21 mouse cellular contexts compared by ENCODE assay signal in genomic region chr9:22515076-22515475, GRCm38 (mm10). TPM values are rescaled to one million over a fixed set of nuclear protein-coding genes. Genes with fewer than 3 reads are reported as not detected.
A peak's percentile ranks its signal among the peaks of the same experiment; 100 is the strongest.
DNase-seq lines count a peak whose midpoint lies in the region; TF ChIP-seq lines count a peak whose summit lies in the region.
"Had no signal": no experiment of that assay in that cellular context is flagged by ENCODE, and none has a peak within 500 bp of the region (broad histone marks: within the 10 kb centered on the region; RNA-seq: fewer than 3 reads in every experiment).

No protein-coding gene starts in this region.

- no peaks in the 10 kb centered on the region for H3K9me3 ChIP-seq in heart, embryonic 10.5 days
- H3K9me3 ChIP-seq in MEL (replicated peaks; ENCODE audit: insufficient read depth, low read length) = no peaks in the 10 kb centered on the region
- H3K9me3 ChIP-seq: G1E had no signal

- 86% methylated on average over 4 of the region's 4 CpGs for WGBS in heart, embryonic 10.5 days

- peak; percentile 55 for DNase-seq in heart, adult 11 months
- no peak for DNase-seq in heart, embryonic 10.5 days (ENCODE audit: low spot score)
- peak; percentile 60 for DNase-seq in MEL (ENCODE audit: low read depth, low spot score)
- peak; percentile 25 for DNase-seq in c-Kit-positive CD71-positive TER-119-negative erythroid progenitor cells, embryonic 14.5 days (ENCODE audit: low read depth)
- no peak for DNase-seq in left cerebral cortex, postnatal 14 days (ENCODE audit: low spot score in 2 of 2)
- DNase-seq in thymus, postnatal 36 days = no peak
- DNase-seq: adrenal gland, adult 2 months; adrenal gland, adult 8-10 months; adrenal gland, postnatal 10 days; adrenal gland, postnatal 14 days; adrenal gland, postnatal 25 days; adrenal gland, postnatal 36 days; B cell, adult 2 months; cerebellum, adult 11 months; cerebellum, adult 11-12 months; cerebellum, adult 18-20 months; cerebellum, adult 2 months; cerebellum, adult 8-10 months had no signal

- no peaks in the 10 kb centered on the region for H3K4me1 ChIP-seq in heart, embryonic 10.5 days
- H3K4me1 ChIP-seq in MEL (ENCODE audit: control insufficient read depth in 1 of 2, insufficient read depth in 2 of 2, low read length in 2 of 2) = peaks cover 0 to 8% of the 10 kb centered on the region in 2 experiments; a peak in 1 of 4 replicates

- TF ChIP-seq EP300 in MEL (IDR thresholded peaks at IDR 0.05; ENCODE audit: low read depth in 1 of 2, low read length in 2 of 2) = peak in 1 of 2 experiments; percentile 36; a peak in 2 of 4 replicates

- H3K27me3 ChIP-seq in heart, embryonic 10.5 days (ENCODE audit: insufficient read depth, poor library complexity, severe bottlenecking) = no peaks in the 10 kb centered on the region
- H3K27me3 ChIP-seq in MEL (ENCODE audit: control insufficient read depth in 1 of 2, insufficient read depth in 2 of 2, low read length in 2 of 2) = no peaks in the 10 kb centered on the region
- H3K27me3 ChIP-seq: CH12.LX, Patski had no signal

- no peak overlapping the region for H3K27ac ChIP-seq in heart, embryonic 10.5 days
- no peak overlapping the region for H3K27ac ChIP-seq in MEL (ENCODE audit: control insufficient read depth, low read depth, low read length)

- no peaks in the 10 kb centered on the region for H3K36me3 ChIP-seq in heart, embryonic 10.5 days
- H3K36me3 ChIP-seq in MEL (ENCODE audit: control insufficient read depth in 1 of 2, insufficient read depth in 2 of 2, low read length in 2 of 2) = peaks cover 0 to 8% of the 10 kb centered on the region in 2 experiments; a peak in 2 of 4 replicates

- H3K9ac ChIP-seq in MEL (ENCODE audit: control insufficient read depth, low read depth, low read length, poor library complexity, severe bottlenecking) = no peak overlapping the region

- no peak overlapping the region for H3K4me3 ChIP-seq in heart, embryonic 10.5 days
- no peak overlapping the region for H3K4me3 ChIP-seq in MEL (ENCODE audit: control insufficient read depth in 1 of 2, insufficient read depth in 1 of 2, low read depth in 2 of 2, low read length in 2 of 2)

- H3K79me2 ChIP-seq in MEL (ENCODE audit: control insufficient read depth, insufficient read depth, low read length, poor library complexity) = no peaks in the 10 kb centered on the region

- intact Hi-C loops in left cerebral cortex, postnatal 14 days (cut with DNase I) = no loop called here

- TF ChIP-seq CTCF in MEL (IDR thresholded peaks at IDR 0.05 in 2 of 3, conservative IDR thresholded peaks at IDR 0.05 in 1 of 3; ENCODE audit: control insufficient read depth in 1 of 3, insufficient read depth in 1 of 3, low read depth in 2 of 3, low read length in 3 of 3, poor library complexity in 1 of 3, severe bottlenecking in 1 of 3) = no peak

- TF ChIP-seq POLR2A in MEL (IDR thresholded peaks at IDR 0.05; ENCODE audit: control insufficient read depth in 1 of 2, insufficient read depth in 1 of 2, low read depth in 1 of 2, low read length in 2 of 2, poor library complexity in 1 of 2) = no peak

- no peak for TF ChIP-seq RAD21 in MEL (IDR thresholded peaks at IDR 0.05; ENCODE audit: low read depth, low read length)

TF ChIP-seq in MEL, 35 proteins besides CTCF, POLR2A, EP300 and RAD21:
- TF ChIP-seq POLR2AphosphoS2 (IDR thresholded peaks at IDR 0.05; ENCODE audit: low read length) = no peak
- TF ChIP-seq USF1 (IDR thresholded peaks at IDR 0.05; ENCODE audit: low read depth, low read length) = no peak
- TF ChIP-seq ZNF384 (IDR thresholded peaks at IDR 0.05; ENCODE audit: low read depth, low read length) = no peak
- peak; percentile 59 for TF ChIP-seq TAL1 (IDR thresholded peaks at IDR 0.05; ENCODE audit: low read length)
- no peak for TF ChIP-seq MAZ (IDR thresholded peaks at IDR 0.05; ENCODE audit: low read depth, low read length)
- 0 out of 2 replicates have a peak, but pooled peaks have one; percentile 38 for TF ChIP-seq RCOR1 (IDR thresholded peaks at IDR 0.05; ENCODE audit: low read depth, low read length)
- no peak for TF ChIP-seq NELFE (IDR thresholded peaks at IDR 0.05; ENCODE audit: low read depth, low read length)
- no peak for TF ChIP-seq ZKSCAN1 (IDR thresholded peaks at IDR 0.05; ENCODE audit: low read depth, low read length)
- TF ChIP-seq GATA1 (IDR thresholded peaks at IDR 0.05; ENCODE audit: low read depth, low read length) = 0 out of 2 replicates have a peak, but pooled peaks have one; percentile 12

RNA-seq across cellular contexts. Expression of gene Bbs9, which starts 39.6 kb away (rescaled TPM):
- 6.7 and 7.2 TPM in 2 replicates for polyA plus RNA-seq in heart, embryonic 10.5 days (2016; fragmentation: Nextera tagmentation; extraction: Ambion mirVana)
- total RNA-seq in MEL (2012; rRNA removed) = 15.1 and 18.5 TPM in 2 replicates
- polyA plus RNA-seq in MEL (2012; ENCODE audit: insufficient read depth in 1 of 2, insufficient read length in 2 of 2, low read depth in 1 of 2, low replicate concordance in 2 of 2, missing spikeins in 1 of 2) = 10 to 100 TPM in 1 of 2 experiments, not detected in 1; 19.5 TPM
- total RNA-seq in left cerebral cortex, postnatal 14 days (2021) = 10 to 100 TPM; 24.6 to 28.3 TPM

RNA-seq across cellular contexts. Expression of gene Rp9, which starts 45.5 kb away (rescaled TPM):
- 37.8 and 52.6 TPM in 2 replicates for polyA plus RNA-seq in heart, embryonic 10.5 days (2016; fragmentation: Nextera tagmentation; extraction: Ambion mirVana)
- 334 and 405 TPM in 2 replicates for total RNA-seq in MEL (2012; rRNA removed)
- polyA plus RNA-seq in MEL (2012; ENCODE audit: insufficient read depth in 1 of 2, insufficient read length in 2 of 2, low read depth in 1 of 2, low replicate concordance in 2 of 2, missing spikeins in 1 of 2) = 100 to 1,000 TPM; 225 to 417 TPM
- 10 to 100 TPM; 39.3 to 42.0 TPM for total RNA-seq in left cerebral cortex, postnatal 14 days (2021)

Comparison
In these comparisons a context has a peak if more than half of its experiments do, and no peak if none do; other contexts are left out.
1. DNase-seq: peak in heart, adult 11 months (single experiment), MEL (single experiment) and c-Kit-positive CD71-positive TER-119-negative erythroid progenitor cells, embryonic 14.5 days (single experiment); none in heart, embryonic 10.5 days (single experiment), left cerebral cortex, postnatal 14 days (0 of 2) and thymus, postnatal 36 days (0 of 2).